Comparison of ENCODE assay signal across 8 mouse cellular contexts in genomic region chr5:146793630-146794083, GRCm38 (mm10). TPM values are rescaled to one million over a fixed set of nuclear protein-coding genes. Genes with fewer than 3 reads are reported as not detected.
DNase-seq lines count a peak whose midpoint lies in the region; ATAC-seq and TF ChIP-seq lines count a peak whose summit lies in the region.

No protein-coding gene starts in this region.

- peak overlapping the region; percentile 95 for H3K9ac ChIP-seq in heart, embryonic 14.5 days (ENCODE audit: low read length)
- H3K9ac ChIP-seq in ES-Bruce4 (ENCODE audit: low read depth, poor library complexity, severe bottlenecking): peak overlapping the region; percentile 94
- peak overlapping the region; percentile 87 for H3K9ac ChIP-seq in heart, postnatal 0 days (replicated peaks; ENCODE audit: low read depth, low read length)

- peak overlapping the region; percentile 96 to 99 for H3K4me3 ChIP-seq in heart, embryonic 14.5 days (ENCODE audit: control insufficient read depth in 1 of 2, insufficient read depth in 1 of 2, low read depth in 1 of 2, low read length in 2 of 2)
- H3K4me3 ChIP-seq in ES-Bruce4 (ENCODE audit: low read depth, low read length): peak overlapping the region; percentile 86
- H3K4me3 ChIP-seq in heart, postnatal 0 days (ENCODE audit: low read depth, low read length): peak overlapping the region; percentile 97
- peak overlapping the region; percentile 98 for H3K4me3 ChIP-seq in midbrain, embryonic 10.5 days

- peaks cover 5 to 23% of the 10 kb centered on the region in 2 experiments for H3K4me1 ChIP-seq in heart, embryonic 14.5 days (ENCODE audit: control insufficient read depth in 2 of 2, insufficient read depth in 2 of 2, low read length in 2 of 2)
- H3K4me1 ChIP-seq in ES-Bruce4 (ENCODE audit: control insufficient read depth, insufficient read depth, low read length): peaks cover 2% of the 10 kb centered on the region
- H3K4me1 ChIP-seq in heart, postnatal 0 days (ENCODE audit: control insufficient read depth, insufficient read depth): peaks cover 14% of the 10 kb centered on the region
- H3K4me1 ChIP-seq in midbrain, embryonic 10.5 days: peaks cover 49% of the 10 kb centered on the region

- no peak for ATAC-seq in heart, embryonic 14.5 days (ENCODE audit: insufficient number of reproducible peaks, insufficient read depth, low FRiP score, low read depth)
- ATAC-seq in heart, postnatal 0 days (ENCODE audit: insufficient read depth, low read depth): no peak
- ATAC-seq in inflammation-experienced regulatory T-cells, adult 6 months: no peak

- peak overlapping the region; percentile 80 to 93 for H3K27ac ChIP-seq in heart, embryonic 14.5 days (replicated peaks in 1 of 2; ENCODE audit: control insufficient read depth in 1 of 2, insufficient read depth in 1 of 2, low read depth in 2 of 2, low read length in 2 of 2)
- no peak overlapping the region for H3K27ac ChIP-seq in ES-Bruce4 (ENCODE audit: insufficient read depth, low read length)
- peak overlapping the region; percentile 92 for H3K27ac ChIP-seq in heart, postnatal 0 days (ENCODE audit: low read depth)
- H3K27ac ChIP-seq in midbrain, embryonic 10.5 days (replicated peaks): peak overlapping the region; percentile 94

- H3K27me3 ChIP-seq in heart, embryonic 14.5 days (ENCODE audit: control insufficient read depth, insufficient read depth, low read length): no peaks in the 10 kb centered on the region
- no peaks in the 10 kb centered on the region for H3K27me3 ChIP-seq in ES-Bruce4 (ENCODE audit: control insufficient read depth, insufficient read depth, low read length, poor library complexity, severe bottlenecking)
- no peaks in the 10 kb centered on the region for H3K27me3 ChIP-seq in heart, postnatal 0 days (ENCODE audit: control insufficient read depth, insufficient read depth, low read length)
- H3K27me3 ChIP-seq in midbrain, embryonic 10.5 days (ENCODE audit: low read depth, poor library complexity, severe bottlenecking): no peaks in the 10 kb centered on the region

- no peak for TF ChIP-seq EP300 in ES-Bruce4 (IDR thresholded peaks at IDR 0.05; ENCODE audit: insufficient read depth, low read depth, low read length)
- no peak for TF ChIP-seq EP300 in heart, postnatal 0 days (IDR thresholded peaks at IDR 0.05; ENCODE audit: low read depth)

- no peaks in the 10 kb centered on the region for H3K36me3 ChIP-seq in heart, embryonic 14.5 days (ENCODE audit: control insufficient read depth, insufficient read depth, low read length)
- no peaks in the 10 kb centered on the region for H3K36me3 ChIP-seq in ES-Bruce4 (ENCODE audit: control insufficient read depth, insufficient read depth, low read length, poor library complexity, severe bottlenecking)
- no peaks in the 10 kb centered on the region for H3K36me3 ChIP-seq in heart, postnatal 0 days (replicated peaks; ENCODE audit: control insufficient read depth, insufficient read depth, low read length)
- no peaks in the 10 kb centered on the region for H3K36me3 ChIP-seq in midbrain, embryonic 10.5 days

- WGBS in heart, embryonic 14.5 days: 9% methylated on average over 18 of the region's 18 CpGs
- WGBS in heart, postnatal 0 days: 5% methylated on average over 18 of the region's 18 CpGs
- WGBS in midbrain, embryonic 10.5 days: 14% methylated on average over 18 of the region's 18 CpGs

- H3K9me3 ChIP-seq in heart, embryonic 14.5 days (ENCODE audit: control insufficient read depth, low read length): no peaks in the 10 kb centered on the region
- no peaks in the 10 kb centered on the region for H3K9me3 ChIP-seq in ES-Bruce4 (replicated peaks; ENCODE audit: control insufficient read depth, insufficient read depth, low read length, poor library complexity, severe bottlenecking)
- H3K9me3 ChIP-seq in heart, postnatal 0 days (replicated peaks; ENCODE audit: control insufficient read depth, low read length): no peaks in the 10 kb centered on the region
- H3K9me3 ChIP-seq in midbrain, embryonic 10.5 days (replicated peaks): no peaks in the 10 kb centered on the region

- DNase-seq in heart, postnatal 4 days: no peak
- no peak for DNase-seq in heart, postnatal 0 days (ENCODE audit: low spot score)
- DNase-seq in midbrain, embryonic 10.5 days (ENCODE audit: low spot score): no peak
- no peak for DNase-seq in layer of hippocampus, postnatal 25 days (ENCODE audit: extremely low spot score in 1 of 2, low spot score in 1 of 2)
- DNase-seq in adrenal gland, postnatal 4 days (ENCODE audit: low spot score in 2 of 2): no peak

- peak overlapping the region; percentile 76 for H3K4me2 ChIP-seq in heart, embryonic 14.5 days (ENCODE audit: low read length)
- H3K4me2 ChIP-seq in heart, postnatal 0 days (ENCODE audit: low read depth, low read length): peak overlapping the region; percentile 85

- no peak for TF ChIP-seq POLR2A in ES-Bruce4 (IDR thresholded peaks at IDR 0.05; ENCODE audit: insufficient read depth, low read length)

- no peak for TF ChIP-seq CTCF in ES-Bruce4 (IDR thresholded peaks at IDR 0.05; ENCODE audit: low read depth, low read length)
- no peak for TF ChIP-seq CTCF in heart, postnatal 0 days (IDR thresholded peaks at IDR 0.05; ENCODE audit: low read depth)

RNA-seq across cellular contexts. Expression of gene Usp12, which starts 1.1 kb away (rescaled TPM):
- 8.6 and 8.9 TPM in 2 replicates for polyA plus RNA-seq in heart, embryonic 14.5 days (2014; fragmentation: Nextera tagmentation; extraction: Ambion mirVana)
- 10 to 100 TPM; 18.5 to 20.5 TPM for total RNA-seq in heart, postnatal 4 days (2021)
- 45.5 and 57.2 TPM in 2 replicates for polyA plus RNA-seq in ES-Bruce4 (2011; ENCODE audit: insufficient read depth, insufficient read length, low read depth, missing spikeins)
- 6.1 and 7.0 TPM in 2 replicates for total RNA-seq in heart, postnatal 0 days (2014; rRNA removed; ENCODE audit: low replicate concordance)
- 5.6 and 6.7 TPM in 2 replicates for polyA plus RNA-seq in heart, postnatal 0 days (2015; fragmentation: Nextera tagmentation; extraction: Ambion mirVana)
- 14.4 and 14.6 TPM in 2 replicates for polyA plus RNA-seq in midbrain, embryonic 10.5 days (2016; fragmentation: Nextera tagmentation; extraction: Ambion mirVana)
- total RNA-seq in layer of hippocampus, postnatal 25 days (2021): 10 to 100 TPM; 58.2 to 58.9 TPM
- total RNA-seq in adrenal gland, postnatal 4 days (2021): 10 to 100 TPM; 35.8 to 36.3 TPM
- polyA plus RNA-seq in inflammation-experienced regulatory T-cells, adult 6 months (2017; shearing (Covaris generic)): 1 to 10 TPM; 4.5 to 6.7 (median 5.8) TPM

RNA-seq across cellular contexts. Expression of gene Rpl21, which starts 39.0 kb away (rescaled TPM):
- 410 and 435 TPM in 2 replicates for polyA plus RNA-seq in heart, embryonic 14.5 days (2014; fragmentation: Nextera tagmentation; extraction: Ambion mirVana)
- 100 to 1,000 TPM; 187 to 214 TPM for total RNA-seq in heart, postnatal 4 days (2021)
- polyA plus RNA-seq in ES-Bruce4 (2011; ENCODE audit: insufficient read depth, insufficient read length, low read depth, missing spikeins): 77.5 and 85.8 TPM in 2 replicates
- 150 and 153 TPM in 2 replicates for total RNA-seq in heart, postnatal 0 days (2014; rRNA removed; ENCODE audit: low replicate concordance)
- polyA plus RNA-seq in heart, postnatal 0 days (2015; fragmentation: Nextera tagmentation; extraction: Ambion mirVana): 265 and 289 TPM in 2 replicates
- 451 and 536 TPM in 2 replicates for polyA plus RNA-seq in midbrain, embryonic 10.5 days (2016; fragmentation: Nextera tagmentation; extraction: Ambion mirVana)
- total RNA-seq in layer of hippocampus, postnatal 25 days (2021): 100 to 1,000 TPM; 191 to 202 TPM
- total RNA-seq in adrenal gland, postnatal 4 days (2021): 100 to 1,000 TPM; 378 to 411 TPM
- 1,000 to 10,000 TPM in 1 of 3 experiments, 100 to 1,000 TPM in 2; 475 to 1,461 (median 755) TPM for polyA plus RNA-seq in inflammation-experienced regulatory T-cells, adult 6 months (2017; shearing (Covaris generic))

RNA-seq across cellular contexts. Expression of gene Rasl11a, which starts 51.2 kb away (rescaled TPM):
- 9.1 and 9.9 TPM in 2 replicates for polyA plus RNA-seq in heart, embryonic 14.5 days (2014; fragmentation: Nextera tagmentation; extraction: Ambion mirVana)
- 1 to 10 TPM; 6.0 to 6.6 TPM for total RNA-seq in heart, postnatal 4 days (2021)
- 3.2 and 3.8 TPM in 2 replicates for polyA plus RNA-seq in ES-Bruce4 (2011; ENCODE audit: insufficient read depth, insufficient read length, low read depth, missing spikeins)
- 7.9 and 18.8 TPM in 2 replicates for total RNA-seq in heart, postnatal 0 days (2014; rRNA removed; ENCODE audit: low replicate concordance)
- polyA plus RNA-seq in heart, postnatal 0 days (2015; fragmentation: Nextera tagmentation; extraction: Ambion mirVana): 7.7 and 8.5 TPM in 2 replicates
- polyA plus RNA-seq in midbrain, embryonic 10.5 days (2016; fragmentation: Nextera tagmentation; extraction: Ambion mirVana): 30.1 and 37.2 TPM in 2 replicates
- total RNA-seq in layer of hippocampus, postnatal 25 days (2021): 10 to 100 TPM; 17.4 to 17.8 TPM
- 10 to 100 TPM in 1 of 2 experiments, 1 to 10 TPM in 1; 8.5 to 18.1 TPM for total RNA-seq in adrenal gland, postnatal 4 days (2021)
- 10 to 100 TPM in 1 of 3 experiments, 1 to 10 TPM in 2; 6.9 to 10.7 (median 8.0) TPM for polyA plus RNA-seq in inflammation-experienced regulatory T-cells, adult 6 months (2017; shearing (Covaris generic))
